In genomic region chr11:95507785-95508184, GRCm38 (mm10) we compare ENCODE assay signal across 12 mouse cellular contexts. TPM values are rescaled to one million over a fixed set of nuclear protein-coding genes. Genes with fewer than 3 reads are reported as not detected.
"Had no signal": no experiment of that assay in that cellular context is flagged by ENCODE, and none has a peak within 500 bp of the region (broad histone marks: within the 10 kb centered on the region; RNA-seq: fewer than 3 reads in every experiment).

No protein-coding gene starts in this region.

- DNase-seq: kidney, adult 18-20 months; lung, adult 2 months; thymus, adult 2 months; thymus, postnatal 25 days had no signal

- H3K9me3 ChIP-seq: limb, embryonic 13.5 days; liver, embryonic 15.5 days; midbrain, embryonic 13.5 days; neural tube, embryonic 15.5 days had no signal

- H3K36me3 ChIP-seq: limb, embryonic 13.5 days; liver, embryonic 15.5 days; midbrain, embryonic 13.5 days; neural tube, embryonic 15.5 days had no signal

- H3K4me1 ChIP-seq: liver, embryonic 15.5 days; neural tube, embryonic 15.5 days had no signal

- H3K4me3 ChIP-seq: layer of hippocampus, adult 2 months; limb, embryonic 13.5 days; liver, embryonic 15.5 days; midbrain, embryonic 13.5 days; neural tube, embryonic 15.5 days had no signal

- H3K9ac ChIP-seq: limb, embryonic 13.5 days; liver, embryonic 15.5 days; midbrain, embryonic 13.5 days; neural tube, embryonic 15.5 days had no signal

- ATAC-seq: midbrain, embryonic 13.5 days had no signal

- H3K27ac ChIP-seq: layer of hippocampus, adult 2 months; limb, embryonic 13.5 days; liver, embryonic 15.5 days; midbrain, embryonic 13.5 days; neural tube, embryonic 15.5 days; stomach, postnatal 0 days had no signal

- H3K4me2 ChIP-seq: limb, embryonic 13.5 days; liver, embryonic 11.5 days; liver, embryonic 15.5 days; midbrain, embryonic 13.5 days; neural tube, embryonic 15.5 days had no signal

RNA-seq across cellular contexts. Expression of gene Nxph3, which starts 6.6 kb away (rescaled TPM):
- total RNA-seq: megakaryocyte progenitor cell, adult 5-6 weeks had no signal
